Mouse (Mus musculus): ENCODE data around the gene Slfn3. TPM values are rescaled to one million over a fixed set of nuclear protein-coding genes. Genes with fewer than 3 reads are reported as not detected.

Slfn3 gene
- polyA plus RNA-seq, 1 experiment from 2014 or later: 1.1 TPM

Other genes with a start within 250 kb of the Slfn3 start
- 2.5 and 2.7 TPM in 2 replicates for gene Slfn5, start 240.0 kb upstream of the Slfn3 start, polyA plus RNA-seq (2016; fragmentation: Nextera tagmentation; extraction: Ambion mirVana)
- 19.9 and 20.3 TPM in 2 replicates for gene Slfn9, start 199.5 kb upstream of the Slfn3 start, polyA plus RNA-seq (2016; fragmentation: Nextera tagmentation; extraction: Ambion mirVana)
- gene Slfn8, start 170.5 kb upstream of the Slfn3 start, polyA plus RNA-seq (2016; fragmentation: Nextera tagmentation; extraction: Ambion mirVana): 0.26 and 0.36 TPM in 2 replicates
- 2.6 and 3.4 TPM in 2 replicates for gene Slfn2, start 126.2 kb upstream of the Slfn3 start, polyA plus RNA-seq (2016; fragmentation: Nextera tagmentation; extraction: Ambion mirVana)
- not detected in 2 replicates for gene Slfn1, start 74.5 kb upstream of the Slfn3 start, polyA plus RNA-seq (2016; fragmentation: Nextera tagmentation; extraction: Ambion mirVana)
- not detected in 2 replicates for gene Slfn4, start 16.1 kb upstream of the Slfn3 start, polyA plus RNA-seq (2016; fragmentation: Nextera tagmentation; extraction: Ambion mirVana)
- 3.0 and 3.4 TPM in 2 replicates for gene Slfn14, start 95.4 kb downstream of the Slfn3 start, polyA plus RNA-seq (2016; fragmentation: Nextera tagmentation; extraction: Ambion mirVana)
- gene Ap2b1, start 107.7 kb downstream of the Slfn3 start, polyA plus RNA-seq (2016; fragmentation: Nextera tagmentation; extraction: Ambion mirVana): 53.8 and 58.7 TPM in 2 replicates
- gene Pex12, start 111.3 kb downstream of the Slfn3 start, polyA plus RNA-seq (2016; fragmentation: Nextera tagmentation; extraction: Ambion mirVana): 9.9 and 10.2 TPM in 2 replicates
- gene Rasl10b, start 217.8 kb downstream of the Slfn3 start, polyA plus RNA-seq (2016; fragmentation: Nextera tagmentation; extraction: Ambion mirVana): 13.4 and 13.6 TPM in 2 replicates
- 0.32 TPM in 1 of 2 replicates, not detected in the other for gene Gas2l2, start 238.1 kb downstream of the Slfn3 start, polyA plus RNA-seq (2016; fragmentation: Nextera tagmentation; extraction: Ambion mirVana)
- 1.4 and 1.6 TPM in 2 replicates for gene 1700020L24Rik, start 246.3 kb downstream of the Slfn3 start, polyA plus RNA-seq (2016; fragmentation: Nextera tagmentation; extraction: Ambion mirVana)